Mouse (Mus musculus): ENCODE measurements around the gene Wdfy3.

DNA sequence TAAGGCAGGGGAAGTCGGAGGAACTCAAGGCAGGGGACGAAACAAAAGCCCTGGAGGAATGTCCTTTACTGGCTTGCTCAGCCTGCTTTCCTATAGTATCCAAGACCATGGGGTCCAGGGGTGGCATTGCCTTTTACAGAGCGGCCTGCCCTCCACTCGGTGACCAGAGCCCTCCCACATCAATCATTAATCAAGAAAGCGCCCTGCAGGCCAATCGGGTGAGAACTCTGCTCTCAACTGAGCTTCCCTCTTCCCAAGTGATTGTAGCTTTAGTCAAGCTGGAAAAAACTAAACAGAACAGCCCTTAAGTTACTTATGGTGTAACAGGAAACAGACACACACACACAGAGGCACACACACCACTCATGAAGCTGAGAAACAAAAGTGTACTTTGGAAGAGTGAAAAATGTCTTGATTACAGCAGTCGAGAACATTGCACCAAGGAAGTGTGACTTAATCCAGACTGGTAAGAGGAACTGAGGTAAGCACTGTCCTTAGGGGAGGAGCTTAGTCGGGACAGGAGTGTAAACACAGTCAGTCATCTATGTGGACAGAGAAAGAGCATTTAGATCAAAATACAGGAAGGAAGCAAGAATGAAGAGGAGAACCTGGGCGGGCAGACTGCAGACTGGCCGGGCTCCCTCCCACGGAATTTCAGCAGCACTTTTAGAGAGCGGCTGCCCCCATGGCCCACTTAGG, 101.4 kb downstream of the Wdfy3 start:
- TF ChIP-seq EP300 (optimal IDR thresholded peaks at IDR 0.05), result no peak
- TF ChIP-seq CTCF (IDR thresholded peaks at IDR 0.05; ENCODE audit: low read depth), result no peak

All from stomach, postnatal 0 days (tissue).